Mouse (Mus musculus): Measurements from ENCODE around the gene Adarb2. TPM values are rescaled to one million over a fixed set of nuclear protein-coding genes. Genes with fewer than 3 reads are reported as not detected.

Gene Adarb2
- polyA plus RNA-seq, 1 experiment = not detected

GRCm38 (mm10) chr13:8800576-8800975 is 597.9 kb downstream of the Adarb2 start:
- Histone ChIP-seq H3K4me1 (ENCODE audit: control insufficient read depth, insufficient read depth, low read length) (no peaks in the 10 kb centered on the region), H3K27me3 (ENCODE audit: control insufficient read depth, insufficient read depth, low read length) (no peaks in the 10 kb centered on the region), H3K27ac (ENCODE audit: control insufficient read depth, insufficient read depth, low read depth, low read length) (no peak overlapping the region), H3K36me3 (ENCODE audit: control insufficient read depth, insufficient read depth, low read length) (no peaks in the 10 kb centered on the region), H3K4me3 (ENCODE audit: control insufficient read depth, low read depth, low read length) (no peak overlapping the region)
- TF ChIP-seq POLR2A (IDR thresholded peaks at IDR 0.05; ENCODE audit: control insufficient read depth, low read depth, low read length) (no peak), CTCF (IDR thresholded peaks at IDR 0.05; ENCODE audit: control insufficient read depth, insufficient read depth, insufficient replicate concordance, low read depth, low read length) (no peak)

GRCm38 (mm10) chr13:8805931-8806330 is 603.3 kb downstream of the Adarb2 start:
- Histone ChIP-seq H3K4me3 (ENCODE audit: control insufficient read depth, low read depth, low read length) (no peak overlapping the region), H3K36me3 (ENCODE audit: control insufficient read depth, insufficient read depth, low read length) (no peaks in the 10 kb centered on the region), H3K4me1 (ENCODE audit: control insufficient read depth, insufficient read depth, low read length) (no peaks in the 10 kb centered on the region), H3K27me3 (ENCODE audit: control insufficient read depth, insufficient read depth, low read length) (no peaks in the 10 kb centered on the region), H3K27ac (ENCODE audit: control insufficient read depth, insufficient read depth, low read depth, low read length) (no peak overlapping the region)
- TF ChIP-seq CTCF (IDR thresholded peaks at IDR 0.05; ENCODE audit: control insufficient read depth, insufficient read depth, insufficient replicate concordance, low read depth, low read length) = no peak
